Mouse (Mus musculus): ENCODE results near the gene Tmem56. TPM values are rescaled to one million over a fixed set of nuclear protein-coding genes. Genes with fewer than 3 reads are reported as not detected.
A peak's percentile ranks its signal among the peaks of the same experiment; 100 is the strongest.

The Tmem56 gene
- total and polyA plus RNA-seq, 3 experiments = 0.32 to 0.39 TPM; not detected in 1

DNA sequence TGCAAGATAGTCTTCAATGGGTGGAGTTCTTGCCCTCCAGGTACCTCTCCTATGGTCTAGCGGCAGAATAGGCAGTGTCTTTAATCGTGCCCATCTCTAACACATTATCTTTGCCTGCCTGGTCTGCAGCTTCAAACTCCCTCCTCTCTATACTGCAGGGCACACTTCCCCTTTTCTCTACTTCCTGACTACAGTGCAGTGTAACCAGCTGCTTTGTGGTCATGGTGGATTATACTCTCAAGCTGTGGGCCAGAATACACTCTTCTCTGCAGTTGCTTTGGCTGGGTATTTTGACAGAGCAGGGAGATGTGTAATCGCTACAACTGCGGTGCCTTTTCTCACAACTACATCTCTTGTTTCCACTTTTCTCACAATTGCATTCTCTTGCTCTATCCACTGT lies 40.0 kb downstream of the Tmem56 start (continued):
- TF ChIP-seq CHD1 (IDR thresholded peaks at IDR 0.05; ENCODE audit: low read depth, low read length) (no peak), ZNF384 (IDR thresholded peaks at IDR 0.05; ENCODE audit: low read depth, low read length) (no peak)

DNA sequence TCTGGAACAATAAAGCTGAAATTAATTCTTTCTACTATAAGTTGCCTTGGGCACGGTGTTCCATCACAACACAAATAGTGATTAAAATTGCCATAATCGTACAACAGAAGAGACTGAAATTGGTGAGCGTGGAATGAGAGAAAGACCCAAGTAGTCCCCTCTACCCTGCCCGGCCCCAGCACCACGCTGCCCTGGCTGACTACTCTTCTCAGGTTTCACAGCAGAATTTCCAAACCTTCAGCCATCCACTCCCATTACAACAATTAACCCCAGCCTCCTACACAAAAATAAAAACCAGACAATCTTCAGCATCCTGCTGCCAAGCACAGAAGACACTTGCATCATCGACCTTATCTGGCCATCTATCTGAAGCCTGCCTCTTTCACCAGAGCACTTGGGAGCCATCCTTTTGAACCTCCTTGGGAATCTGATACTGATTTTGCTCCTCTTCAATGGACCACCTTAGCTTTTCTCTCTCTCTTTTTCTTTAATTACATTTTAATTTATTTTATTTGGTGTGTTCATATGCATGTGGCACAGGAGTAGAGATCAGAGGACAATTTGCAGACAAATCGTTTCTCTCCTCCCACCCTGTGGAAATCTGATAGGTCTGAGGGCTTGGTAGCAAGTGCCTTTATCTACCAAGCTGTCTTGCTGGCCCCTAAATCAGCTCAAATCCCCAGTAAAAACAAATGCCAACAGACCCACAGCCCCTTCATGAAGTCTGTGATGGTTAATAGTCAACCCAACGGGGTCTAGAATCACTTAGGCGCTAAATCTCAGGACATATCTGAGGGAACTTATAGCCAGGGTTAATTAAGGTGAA lies 40.6 kb downstream of the Tmem56 start:
- no peaks in the 10 kb centered on the region for H3K27me3 ChIP-seq (ENCODE audit: control insufficient read depth in 1 of 2, insufficient read depth in 2 of 2, low read length in 2 of 2)
- H3K9me3 ChIP-seq (replicated peaks; ENCODE audit: insufficient read depth, low read length) = no peaks in the 10 kb centered on the region
- peaks cover 12 to 24% of the 10 kb centered on the region in 2 experiments; a peak in 3 of 4 replicates for H3K4me1 ChIP-seq (ENCODE audit: control insufficient read depth in 1 of 2, insufficient read depth in 2 of 2, low read length in 2 of 2)
- DNase-seq (ENCODE audit: low read depth, low spot score) = no peak
- no peaks in the 10 kb centered on the region for H3K79me2 ChIP-seq (ENCODE audit: control insufficient read depth, insufficient read depth, low read length, poor library complexity)
- TF ChIP-seq GATA1 (IDR thresholded peaks at IDR 0.05; ENCODE audit: low read depth, low read length) = peak; percentile 59
- no peak for TF ChIP-seq NRF1 (IDR thresholded peaks at IDR 0.05; ENCODE audit: insufficient read depth, low read depth, low read length, poor library complexity, severe bottlenecking)
- no peak for TF ChIP-seq ETS1 (IDR thresholded peaks at IDR 0.05; ENCODE audit: low read depth, low read length)
- TF ChIP-seq EP300 (IDR thresholded peaks at IDR 0.05; ENCODE audit: low read depth in 1 of 2, low read length in 2 of 2) = peak in 1 of 2 experiments; percentile 20; a peak in 1 of 4 replicates
- H3K27ac ChIP-seq (ENCODE audit: control insufficient read depth, low read depth, low read length) = peak overlapping the region; percentile 93
- H3K4me3 ChIP-seq (ENCODE audit: control insufficient read depth in 1 of 2, insufficient read depth in 1 of 2, low read depth in 2 of 2, low read length in 2 of 2) = no peak overlapping the region
- H3K9ac ChIP-seq (ENCODE audit: control insufficient read depth, low read depth, low read length, poor library complexity, severe bottlenecking) = no peak overlapping the region
- H3K36me3 ChIP-seq (ENCODE audit: control insufficient read depth in 1 of 2, insufficient read depth in 2 of 2, low read length in 2 of 2) = peaks cover 0 to 25% of the 10 kb centered on the region in 2 experiments; a peak in 2 of 4 replicates

- no peak for DNase-seq (ENCODE audit: low read depth, low spot score)
- TF ChIP-seq POLR2A (IDR thresholded peaks at IDR 0.05; ENCODE audit: control insufficient read depth in 1 of 2, insufficient read depth in 1 of 2, low read depth in 1 of 2, low read length in 2 of 2, poor library complexity in 1 of 2) (no peak), TBP (IDR thresholded peaks at IDR 0.05; ENCODE audit: low read depth, low read length) (no peak), POLR2AphosphoS5 (IDR thresholded peaks at IDR 0.05; ENCODE audit: borderline replicate concordance, low read depth, low read length) (no peak), RAD21 (IDR thresholded peaks at IDR 0.05; ENCODE audit: low read depth, low read length) (no peak), CTCF (IDR thresholded peaks at IDR 0.05 in 2 of 3, conservative IDR thresholded peaks at IDR 0.05 in 1 of 3; ENCODE audit: control insufficient read depth in 1 of 3, insufficient read depth in 1 of 3, low read depth in 2 of 3, low read length in 3 of 3, poor library complexity in 1 of 3, severe bottlenecking in 1 of 3) (no peak), CHD2 (IDR thresholded peaks at IDR 0.05; ENCODE audit: low read length) (no peak), NRF1 (IDR thresholded peaks at IDR 0.05; ENCODE audit: insufficient read depth, low read depth, low read length, poor library complexity, severe bottlenecking) (no peak), ZNF384 (IDR thresholded peaks at IDR 0.05; ENCODE audit: low read depth, low read length) (no peak), BHLHE40 (IDR thresholded peaks at IDR 0.05; ENCODE audit: borderline replicate concordance, low read depth, low read length) (no peak), HCFC1 (IDR thresholded peaks at IDR 0.05; ENCODE audit: low read depth, low read length) (no peak)
- Histone ChIP-seq H3K36me3 (ENCODE audit: control insufficient read depth in 1 of 2, insufficient read depth in 2 of 2, low read length in 2 of 2) (peaks cover 0 to 28% of the 10 kb centered on the region in 2 experiments; a peak in 2 of 4 replicates), H3K27ac (ENCODE audit: control insufficient read depth, low read depth, low read length) (no peak overlapping the region), H3K9ac (ENCODE audit: control insufficient read depth, low read depth, low read length, poor library complexity, severe bottlenecking) (no peak overlapping the region), H3K9me3 (replicated peaks; ENCODE audit: insufficient read depth, low read length) (no peaks in the 10 kb centered on the region), H3K27me3 (ENCODE audit: control insufficient read depth in 1 of 2, insufficient read depth in 2 of 2, low read length in 2 of 2) (no peaks in the 10 kb centered on the region), H3K79me2 (ENCODE audit: control insufficient read depth, insufficient read depth, low read length, poor library complexity) (no peaks in the 10 kb centered on the region), H3K4me3 (ENCODE audit: control insufficient read depth in 1 of 2, insufficient read depth in 1 of 2, low read depth in 2 of 2, low read length in 2 of 2) (no peak overlapping the region), H3K4me1 (ENCODE audit: control insufficient read depth in 1 of 2, insufficient read depth in 2 of 2, low read length in 2 of 2) (peaks cover 16 to 28% of the 10 kb centered on the region in 2 experiments)
These were observed 42.4 kb downstream of the Tmem56 start for GRCm38 (mm10) chr3:121240362-121241040.
